23 mouse cellular contexts compared by ENCODE assay signal in genomic region chr5:19472851-19473439, GRCm38 (mm10).
DNase-seq lines count a peak whose midpoint lies in the region; ATAC-seq and TF ChIP-seq lines count a peak whose summit lies in the region.
"Had no signal": no experiment of that assay in that cellular context is flagged by ENCODE, and none has a peak within 500 bp of the region (broad histone marks: within the 10 kb centered on the region; RNA-seq: fewer than 3 reads in every experiment).

No protein-coding gene starts in this region.

- H3K27me3 ChIP-seq in CH12.LX (replicated peaks), result no peaks in the 10 kb centered on the region
- H3K27me3 ChIP-seq in forebrain, embryonic 16.5 days (replicated peaks; ENCODE audit: control insufficient read depth, insufficient read depth, low read length), result no peaks in the 10 kb centered on the region
- no peaks in the 10 kb centered on the region for H3K27me3 ChIP-seq in intestine, embryonic 16.5 days (replicated peaks; ENCODE audit: control insufficient read depth, insufficient read depth, low read length)
- H3K27me3 ChIP-seq: embryonic facial prominence, embryonic 12.5 days; forebrain, embryonic 13.5 days; forebrain, embryonic 15.5 days had no signal

- no peaks in the 10 kb centered on the region for H3K79me2 ChIP-seq in CH12.LX (replicated peaks; ENCODE audit: control insufficient read depth, extremely low read depth, insufficient read depth, poor library complexity, severe bottlenecking)

- DNase-seq in left cerebral cortex, adult 2 months (ENCODE audit: extremely low spot score in 1 of 2, low spot score in 2 of 2), result no peak
- DNase-seq in left cerebral cortex, postnatal 10 days (ENCODE audit: extremely low spot score in 1 of 2, low spot score in 2 of 2), result no peak
- DNase-seq in 3T3-L1 (ENCODE audit: low read depth, low spot score) (peak; percentile 12), CH12.LX (ENCODE audit: extremely low read depth) (peak; percentile 37)
- DNase-seq in brain, adult 2 months (ENCODE audit: low read depth, low spot score), result peak; percentile 46
- no peak for DNase-seq in urinary bladder, postnatal 10 days (ENCODE audit: low spot score)
- DNase-seq: adrenal gland, adult 8-10 months; adrenal gland, postnatal 25 days; B cell, adult 2 months; cerebellum, adult 11-12 months; cerebellum, adult 2 months; cerebellum, adult 9-10 months; cerebellum, postnatal 10 days; cerebellum, postnatal 25 days had no signal

- 0 out of 2 replicates have a peak overlapping the region, but pooled peaks have one; percentile 1 for H3K27ac ChIP-seq in left cerebral cortex, adult 2 months
- H3K27ac ChIP-seq in CH12.LX (ENCODE audit: insufficient read depth, low read depth), result no peak overlapping the region
- H3K27ac ChIP-seq in forebrain, embryonic 16.5 days (ENCODE audit: low read length), result no peak overlapping the region
- H3K27ac ChIP-seq in intestine, embryonic 16.5 days (ENCODE audit: low read length), result no peak overlapping the region
- H3K27ac ChIP-seq: embryonic facial prominence, embryonic 10.5 days; embryonic facial prominence, embryonic 12.5 days; forebrain, embryonic 13.5 days; forebrain, embryonic 15.5 days had no signal

- in situ Hi-C loops in CH12.LX (cut with MboI; ENCODE audit: low pct_ligation_motif_present, low pct_unique_long_range_greater_than_20kb, low sequenced_read_pairs), result no loop called here

- no peak for TF ChIP-seq POLR2A in CH12.LX (IDR thresholded peaks at IDR 0.05; ENCODE audit: low read depth, low read length)

- intact Hi-C loops in left cerebral cortex, adult 2 months (cut with DNase I), result no loop called here
- intact Hi-C loops in left cerebral cortex, postnatal 10 days (cut with DNase I), result no loop called here

- H3K4me1 ChIP-seq in CH12.LX (ENCODE audit: control insufficient read depth in 1 of 2, insufficient read depth in 2 of 2), result peaks cover 0 to 18% of the 10 kb centered on the region in 2 experiments; a peak in 1 of 4 replicates
- no peaks in the 10 kb centered on the region for H3K4me1 ChIP-seq in forebrain, embryonic 16.5 days (replicated peaks; ENCODE audit: control insufficient read depth, insufficient read depth, low read length)
- H3K4me1 ChIP-seq in intestine, embryonic 16.5 days (ENCODE audit: control insufficient read depth, insufficient read depth, low read length), result no peaks in the 10 kb centered on the region
- H3K4me1 ChIP-seq: embryonic facial prominence, embryonic 10.5 days; embryonic facial prominence, embryonic 12.5 days; forebrain, embryonic 13.5 days; forebrain, embryonic 15.5 days had no signal

- no peak for TF ChIP-seq RAD21 in CH12.LX (IDR thresholded peaks at IDR 0.05; ENCODE audit: low read depth, low read length)

- no peak for TF ChIP-seq EP300 in CH12.LX (IDR thresholded peaks at IDR 0.05; ENCODE audit: low read length)

- no peaks in the 10 kb centered on the region for H3K36me3 ChIP-seq in CH12.LX (replicated peaks in 1 of 2; ENCODE audit: control insufficient read depth in 1 of 2, insufficient read depth in 1 of 2, low read length in 1 of 2)
- H3K36me3 ChIP-seq in forebrain, embryonic 16.5 days (ENCODE audit: control insufficient read depth, insufficient read depth), result no peaks in the 10 kb centered on the region
- H3K36me3 ChIP-seq in intestine, embryonic 16.5 days (ENCODE audit: control insufficient read depth, insufficient read depth, low read length), result no peaks in the 10 kb centered on the region
- H3K36me3 ChIP-seq: embryonic facial prominence, embryonic 10.5 days; embryonic facial prominence, embryonic 12.5 days; forebrain, embryonic 15.5 days had no signal

- no peak for TF ChIP-seq CTCF in left cerebral cortex, adult 2 months (IDR thresholded peaks at IDR 0.05)
- TF ChIP-seq CTCF in CH12.LX (conservative IDR thresholded peaks at IDR 0.05 in 1 of 2, IDR thresholded peaks at IDR 0.05 in 1 of 2; ENCODE audit: low read depth in 2 of 2, low read length in 2 of 2), result no peak

- H3K4me2 ChIP-seq in CH12.LX (ENCODE audit: insufficient read depth, low read depth, poor library complexity, severe bottlenecking), result no peak overlapping the region
- no peak overlapping the region for H3K4me2 ChIP-seq in forebrain, embryonic 16.5 days (ENCODE audit: low read length)
- H3K4me2 ChIP-seq in intestine, embryonic 16.5 days (ENCODE audit: low read depth, low read length), result no peak overlapping the region
- H3K4me2 ChIP-seq: embryonic facial prominence, embryonic 12.5 days; forebrain, embryonic 13.5 days; forebrain, embryonic 15.5 days had no signal

- ATAC-seq in forebrain, embryonic 16.5 days, result no peak
- no peak for ATAC-seq in intestine, embryonic 16.5 days
- ATAC-seq: activated CD4-positive, CD25-positive, alpha-beta regulatory T cell, adult 4 months; CD4-positive, CD25-positive, alpha-beta regulatory T cell, adult 4 months; forebrain, embryonic 13.5 days; forebrain, embryonic 15.5 days; Patski had no signal

- H3K4me3 ChIP-seq in left cerebral cortex, adult 2 months, result no peak overlapping the region
- H3K4me3 ChIP-seq in CH12.LX (replicated peaks in 1 of 3; ENCODE audit: low read depth in 2 of 3, low read length in 2 of 3, poor library complexity in 1 of 3), result no peak overlapping the region
- H3K4me3 ChIP-seq in forebrain, embryonic 16.5 days (replicated peaks; ENCODE audit: low read length), result no peak overlapping the region
- no peak overlapping the region for H3K4me3 ChIP-seq in intestine, embryonic 16.5 days (ENCODE audit: low read length)
- H3K4me3 ChIP-seq: embryonic facial prominence, embryonic 10.5 days; embryonic facial prominence, embryonic 12.5 days; forebrain, embryonic 13.5 days; forebrain, embryonic 15.5 days had no signal

- 74% methylated on average over 4 of the region's 4 CpGs for WGBS in forebrain, embryonic 16.5 days
- 85% methylated on average over 4 of the region's 4 CpGs for WGBS in intestine, embryonic 16.5 days

- dilution Hi-C loops in CH12.LX (cut with MboI; ENCODE audit: extremely low pct_ligation_motif_present, extremely low pct_unique_long_range_greater_than_20kb, low sequenced_read_pairs), result no loop called here

- no peak overlapping the region for H3K9ac ChIP-seq in CH12.LX (ENCODE audit: insufficient read depth, low read depth)
- no peak overlapping the region for H3K9ac ChIP-seq in forebrain, embryonic 16.5 days (replicated peaks; ENCODE audit: low read depth, low read length)
- no peak overlapping the region for H3K9ac ChIP-seq in intestine, embryonic 16.5 days (ENCODE audit: low read depth, low read length)
- H3K9ac ChIP-seq: embryonic facial prominence, embryonic 12.5 days; forebrain, embryonic 13.5 days; forebrain, embryonic 15.5 days had no signal

- H3K9me3 ChIP-seq in CH12.LX (replicated peaks; ENCODE audit: low read length), result no peaks in the 10 kb centered on the region
- no peaks in the 10 kb centered on the region for H3K9me3 ChIP-seq in forebrain, embryonic 16.5 days (ENCODE audit: control insufficient read depth, low read length)
- H3K9me3 ChIP-seq in intestine, embryonic 16.5 days (ENCODE audit: control insufficient read depth, low read length), result no peaks in the 10 kb centered on the region
- H3K9me3 ChIP-seq: embryonic facial prominence, embryonic 10.5 days; embryonic facial prominence, embryonic 12.5 days; forebrain, embryonic 13.5 days; forebrain, embryonic 15.5 days had no signal

TF ChIP-seq in CH12.LX, 34 proteins besides CTCF, POLR2A, EP300 and RAD21:
- TF ChIP-seq HCFC1 (IDR thresholded peaks at IDR 0.05; ENCODE audit: low read depth, low read length) (no peak), MEF2A (IDR thresholded peaks at IDR 0.05; ENCODE audit: borderline replicate concordance, low read depth, low read length) (no peak), IRF4 (IDR thresholded peaks at IDR 0.05; ENCODE audit: low read depth, low read length) (no peak), GABPA (IDR thresholded peaks at IDR 0.05; ENCODE audit: insufficient replicate concordance, low read depth, low read length) (no peak), USF1 (IDR thresholded peaks at IDR 0.05; ENCODE audit: low read depth, low read length) (no peak), NELFE (IDR thresholded peaks at IDR 0.05; ENCODE audit: low read depth, low read length) (no peak), ZKSCAN1 (IDR thresholded peaks at IDR 0.05; ENCODE audit: borderline replicate concordance, low read depth, low read length) (no peak), CHD1 (IDR thresholded peaks at IDR 0.05; ENCODE audit: low read depth, low read length) (no peak), KAT2A (IDR thresholded peaks at IDR 0.05; ENCODE audit: insufficient replicate concordance, low read length) (no peak), ZC3H11A (IDR thresholded peaks at IDR 0.05; ENCODE audit: low read depth, low read length) (no peak), TBP (conservative IDR thresholded peaks at IDR 0.05; ENCODE audit: low read depth, low read length) (no peak), USF2 (conservative IDR thresholded peaks at IDR 0.05; ENCODE audit: low read depth, low read length) (no peak), E2F4 (IDR thresholded peaks at IDR 0.05; ENCODE audit: insufficient replicate concordance, low read depth, low read length) (no peak), PAX5 (IDR thresholded peaks at IDR 0.05; ENCODE audit: low read length) (no peak), MYC (IDR thresholded peaks at IDR 0.05; ENCODE audit: low read depth, low read length) (no peak), SMC3 (IDR thresholded peaks at IDR 0.05; ENCODE audit: low read depth, low read length) (no peak), ZNF384 (IDR thresholded peaks at IDR 0.05; ENCODE audit: low read depth, low read length) (no peak), NRF1 (IDR thresholded peaks at IDR 0.05; ENCODE audit: low read depth, low read length) (no peak)

Comparison
In these comparisons a context has a peak if more than half of its experiments do, and no peak if none do; other contexts are left out.
1. DNase-seq: peak in 3T3-L1 (single experiment), CH12.LX (single experiment) and brain, adult 2 months (single experiment); none in left cerebral cortex, adult 2 months (0 of 2), left cerebral cortex, postnatal 10 days (0 of 2) and urinary bladder, postnatal 10 days (single experiment).